Mouse (Mus musculus) WW6 (cell line): Measurements from ENCODE around the gene Gm4767.
"Not testable (repeated sequence)": the region's sequence is repeated elsewhere in the genome, so short reads cannot be mapped to it uniquely, and the experiment has no call there.

Experiments
- DNase-seq: peaks from one replicate; pipeline ENCODE4 v3.0.0-alpha.2; 2013; ENCODE audit warnings: low read depth, low spot score

The Gm4767 gene

GRCm38 (mm10) chr10:81811899-81812298 is at the start of gene Gm4767:
Gene Gm4767, plus strand, starts transcription at chr10:81812186.
- peak; percentile 9 for DNase-seq

GRCm38 (mm10) chr10:81770506-81771403 is 41.2 kb upstream of the Gm4767 start, which contains the start of gene Gm3055:
Gene Gm3055, minus strand, starts transcription at chr10:81771161.
- not testable (repeated sequence) for DNase-seq

GRCm38 (mm10) chr10:81771404-81771777 is 40.6 kb upstream of the Gm4767 start:
- DNase-seq: not testable (repeated sequence)

DNA sequence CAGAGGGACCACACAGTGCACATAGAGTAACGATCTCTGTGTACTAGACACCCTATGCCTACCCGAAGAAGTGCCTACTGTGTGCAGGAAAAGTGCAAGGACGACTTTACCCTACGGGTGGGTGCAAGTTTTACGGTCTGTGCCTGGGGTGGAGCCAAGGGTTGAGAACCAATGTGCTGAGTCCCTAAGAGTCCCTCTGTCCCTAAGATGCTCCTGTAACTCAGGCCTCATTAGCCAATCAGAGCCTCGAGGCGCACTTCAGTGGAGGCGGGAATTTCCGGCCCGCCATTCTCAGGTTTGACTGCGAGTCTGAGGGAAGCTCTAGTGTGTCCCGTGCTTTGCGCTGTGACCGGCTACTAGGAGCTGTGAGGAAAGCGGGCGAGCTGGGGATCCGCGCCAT is 34.2 kb downstream of the Gm4767 start:
- DNase-seq: not testable (repeated sequence)

GRCm38 (mm10) chr10:81863409-81864407 is 51.7 kb downstream of the Gm4767 start, which contains the start of gene Gm32687:
Gene Gm32687, plus strand, starts transcription at chr10:81863934.
- DNase-seq: not testable (repeated sequence)
